Mouse (Mus musculus): ENCODE results near the gene Sbds. TPM values are rescaled to one million over a fixed set of nuclear protein-coding genes. Genes with fewer than 3 reads are reported as not detected.

The Sbds gene
- total RNA-seq, 1 experiment, result 61.0 TPM

DNA sequence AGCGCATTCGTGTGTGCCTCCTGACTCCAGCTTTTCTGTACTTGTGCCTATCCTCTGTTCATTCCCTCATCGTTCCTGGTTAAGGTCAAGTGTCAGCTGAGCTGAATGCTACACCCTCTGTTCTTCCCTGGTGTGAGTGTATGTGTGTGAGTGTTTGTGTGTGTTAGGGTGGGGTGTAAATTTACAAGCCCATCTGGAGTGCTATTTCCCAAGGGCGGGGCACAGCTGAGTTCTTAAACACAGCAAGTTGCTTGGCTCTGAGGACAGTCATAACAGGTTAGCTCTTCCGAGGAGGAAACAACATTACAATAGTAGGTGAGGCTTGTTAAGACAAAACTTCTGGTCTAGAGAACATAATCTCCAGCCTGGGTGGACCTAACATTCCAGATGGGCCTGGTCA lies 37.0 kb downstream of the Sbds start:
- Histone ChIP-seq H3K27ac (ENCODE audit: insufficient read depth, low read depth, low read length, poor library complexity, severe bottlenecking) (no peak overlapping the region), H3K4me3 (ENCODE audit: insufficient read depth in 1 of 2, low read depth in 1 of 2, low read length in 2 of 2, poor library complexity in 1 of 2, severe bottlenecking in 1 of 2) (no peak overlapping the region), H3K9me3 (ENCODE audit: control insufficient read depth, insufficient read depth, low read depth, low read length) (no peaks in the 10 kb centered on the region), H3K4me1 (ENCODE audit: control insufficient read depth in 2 of 2, insufficient read depth in 2 of 2, low read length in 2 of 2, poor library complexity in 1 of 2) (peaks cover 0 to 7% of the 10 kb centered on the region in 2 experiments; a peak in 3 of 4 replicates), H3K9ac (ENCODE audit: insufficient read depth, low read depth, low read length, poor library complexity, severe bottlenecking) (no peak overlapping the region), H3K36me3 (ENCODE audit: control insufficient read depth, insufficient read depth, low read length, poor library complexity, severe bottlenecking) (no peaks in the 10 kb centered on the region)
- DNase-seq (ENCODE audit: low read depth, low spot score), result no peak
- no peak for TF ChIP-seq HCFC1 (IDR thresholded peaks at IDR 0.05; ENCODE audit: borderline replicate concordance, insufficient read depth, low read length)
- no peak for TF ChIP-seq ZC3H11A (IDR thresholded peaks at IDR 0.05; ENCODE audit: borderline replicate concordance, low read depth, low read length)
- no peak for TF ChIP-seq CHD2 (IDR thresholded peaks at IDR 0.05; ENCODE audit: low read depth, low read length)
- TF ChIP-seq ZNF384 (IDR thresholded peaks at IDR 0.05; ENCODE audit: low read depth, low read length), result no peak
- no peak for TF ChIP-seq MAFK (IDR thresholded peaks at IDR 0.05; ENCODE audit: insufficient read depth, low read depth, low read length)
- in situ Hi-C loops (cut with MboI; ENCODE audit: low sequenced_read_pairs in 2 of 2, unreplicated experiment in 2 of 2), result no loop called here

- no peak overlapping the region for H3K4me3 ChIP-seq (ENCODE audit: insufficient read depth in 1 of 2, low read depth in 1 of 2, low read length in 2 of 2, poor library complexity in 1 of 2, severe bottlenecking in 1 of 2)
- TF ChIP-seq ZNF384 (IDR thresholded peaks at IDR 0.05; ENCODE audit: low read depth, low read length) (no peak), CHD2 (IDR thresholded peaks at IDR 0.05; ENCODE audit: low read depth, low read length) (no peak), ZC3H11A (IDR thresholded peaks at IDR 0.05; ENCODE audit: borderline replicate concordance, low read depth, low read length) (no peak), MAFK (IDR thresholded peaks at IDR 0.05; ENCODE audit: insufficient read depth, low read depth, low read length) (no peak), HCFC1 (IDR thresholded peaks at IDR 0.05; ENCODE audit: borderline replicate concordance, insufficient read depth, low read length) (no peak)
- no peaks in the 10 kb centered on the region for H3K36me3 ChIP-seq (ENCODE audit: control insufficient read depth, insufficient read depth, low read length, poor library complexity, severe bottlenecking)
- in situ Hi-C loops (cut with MboI; ENCODE audit: low sequenced_read_pairs in 2 of 2, unreplicated experiment in 2 of 2), result no loop called here
- H3K27ac ChIP-seq (ENCODE audit: insufficient read depth, low read depth, low read length, poor library complexity, severe bottlenecking), result no peak overlapping the region
- no peak overlapping the region for H3K9ac ChIP-seq (ENCODE audit: insufficient read depth, low read depth, low read length, poor library complexity, severe bottlenecking)
- H3K4me1 ChIP-seq (ENCODE audit: control insufficient read depth in 2 of 2, insufficient read depth in 2 of 2, low read length in 2 of 2, poor library complexity in 1 of 2), result peaks cover 0 to 7% of the 10 kb centered on the region in 2 experiments; a peak in 3 of 4 replicates
- H3K9me3 ChIP-seq (ENCODE audit: control insufficient read depth, insufficient read depth, low read depth, low read length), result no peaks in the 10 kb centered on the region
- no peak for DNase-seq (ENCODE audit: low read depth, low spot score)
Observed at GRCm38 (mm10) chr5:130217406-130217805, 37.9 kb downstream of the Sbds start.

DNA sequence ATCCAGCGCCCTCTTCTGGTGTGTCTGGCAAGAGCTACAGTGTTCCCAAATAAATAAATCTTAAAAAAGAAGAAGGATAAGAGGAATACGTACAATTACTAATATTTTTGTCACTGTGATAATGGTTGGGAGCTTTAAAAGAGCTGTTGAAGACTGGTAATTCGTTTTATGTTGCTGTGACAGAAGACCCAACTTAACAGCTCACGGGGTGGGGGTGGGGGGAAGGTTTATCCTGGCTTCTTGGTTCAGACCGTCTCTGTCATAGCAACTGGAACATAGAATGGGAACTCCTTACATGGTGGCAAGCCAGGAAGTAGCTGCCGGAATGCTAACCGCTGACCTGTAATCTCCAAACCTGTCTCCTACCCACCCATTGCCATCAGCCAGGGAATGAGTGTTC lies 38.5 kb downstream of the Sbds start, which contains the start of gene Tmem248:
Gene Tmem248 (plus strand): TSS at position 301 of the 400 bp plus-strand sequence.
- no peak for DNase-seq (ENCODE audit: low read depth, low spot score)
- no peak within 1 kb of the TSS for H3K4me3 ChIP-seq (ENCODE audit: insufficient read depth in 1 of 2, low read depth in 1 of 2, low read length in 2 of 2, poor library complexity in 1 of 2, severe bottlenecking in 1 of 2)
- peaks cover 4% of the 10 kb centered on the region; the same call in 1 of the 2 replicates for H3K36me3 ChIP-seq (ENCODE audit: control insufficient read depth, insufficient read depth, low read length, poor library complexity, severe bottlenecking)
- no peaks in the 10 kb centered on the region for H3K9me3 ChIP-seq (ENCODE audit: control insufficient read depth, insufficient read depth, low read depth, low read length)
- H3K9ac ChIP-seq (ENCODE audit: insufficient read depth, low read depth, low read length, poor library complexity, severe bottlenecking), result no peak within 1 kb of the TSS
- in situ Hi-C loops (cut with MboI; ENCODE audit: low sequenced_read_pairs in 2 of 2, unreplicated experiment in 2 of 2), result no loop called here
- no peak for TF ChIP-seq ZC3H11A (IDR thresholded peaks at IDR 0.05; ENCODE audit: borderline replicate concordance, low read depth, low read length)
- no peak for TF ChIP-seq CHD2 (IDR thresholded peaks at IDR 0.05; ENCODE audit: low read depth, low read length)
- no peak for TF ChIP-seq ZNF384 (IDR thresholded peaks at IDR 0.05; ENCODE audit: low read depth, low read length)
- no peak for TF ChIP-seq HCFC1 (IDR thresholded peaks at IDR 0.05; ENCODE audit: borderline replicate concordance, insufficient read depth, low read length)
- no peak for TF ChIP-seq MAFK (IDR thresholded peaks at IDR 0.05; ENCODE audit: insufficient read depth, low read depth, low read length)
- no peak within 1 kb of the TSS for H3K27ac ChIP-seq (ENCODE audit: insufficient read depth, low read depth, low read length, poor library complexity, severe bottlenecking)
- H3K4me1 ChIP-seq (ENCODE audit: control insufficient read depth in 2 of 2, insufficient read depth in 2 of 2, low read length in 2 of 2, poor library complexity in 1 of 2), result peaks cover 0 to 9% of the 10 kb centered on the region in 2 experiments; a peak in 3 of 4 replicates

- TF ChIP-seq ZNF384 (IDR thresholded peaks at IDR 0.05; ENCODE audit: low read depth, low read length) (no peak), HCFC1 (IDR thresholded peaks at IDR 0.05; ENCODE audit: borderline replicate concordance, insufficient read depth, low read length) (no peak), CHD2 (IDR thresholded peaks at IDR 0.05; ENCODE audit: low read depth, low read length) (no peak), MAFK (IDR thresholded peaks at IDR 0.05; ENCODE audit: insufficient read depth, low read depth, low read length) (no peak), ZC3H11A (IDR thresholded peaks at IDR 0.05; ENCODE audit: borderline replicate concordance, low read depth, low read length) (no peak)
- Histone ChIP-seq H3K4me3 (ENCODE audit: insufficient read depth in 1 of 2, low read depth in 1 of 2, low read length in 2 of 2, poor library complexity in 1 of 2, severe bottlenecking in 1 of 2) (no peak overlapping the region), H3K27ac (ENCODE audit: insufficient read depth, low read depth, low read length, poor library complexity, severe bottlenecking) (no peak overlapping the region), H3K9ac (ENCODE audit: insufficient read depth, low read depth, low read length, poor library complexity, severe bottlenecking) (no peak overlapping the region), H3K4me1 (ENCODE audit: control insufficient read depth in 2 of 2, insufficient read depth in 2 of 2, low read length in 2 of 2, poor library complexity in 1 of 2) (peaks cover 0 to 6% of the 10 kb centered on the region in 2 experiments; a peak in 1 of 4 replicates), H3K9me3 (ENCODE audit: control insufficient read depth, insufficient read depth, low read depth, low read length) (no peaks in the 10 kb centered on the region), H3K36me3 (ENCODE audit: control insufficient read depth, insufficient read depth, low read length, poor library complexity, severe bottlenecking) (peaks cover 24% of the 10 kb centered on the region)
- DNase-seq (ENCODE audit: low read depth, low spot score), result no peak
- in situ Hi-C loops (cut with MboI; ENCODE audit: low sequenced_read_pairs in 2 of 2, unreplicated experiment in 2 of 2), result no loop called here
Observed at GRCm38 (mm10) chr5:130212956-130213355, 42.4 kb downstream of the Sbds start.
